Mouse (Mus musculus): ENCODE data around the gene Atat1.

Gene Atat1

DNA sequence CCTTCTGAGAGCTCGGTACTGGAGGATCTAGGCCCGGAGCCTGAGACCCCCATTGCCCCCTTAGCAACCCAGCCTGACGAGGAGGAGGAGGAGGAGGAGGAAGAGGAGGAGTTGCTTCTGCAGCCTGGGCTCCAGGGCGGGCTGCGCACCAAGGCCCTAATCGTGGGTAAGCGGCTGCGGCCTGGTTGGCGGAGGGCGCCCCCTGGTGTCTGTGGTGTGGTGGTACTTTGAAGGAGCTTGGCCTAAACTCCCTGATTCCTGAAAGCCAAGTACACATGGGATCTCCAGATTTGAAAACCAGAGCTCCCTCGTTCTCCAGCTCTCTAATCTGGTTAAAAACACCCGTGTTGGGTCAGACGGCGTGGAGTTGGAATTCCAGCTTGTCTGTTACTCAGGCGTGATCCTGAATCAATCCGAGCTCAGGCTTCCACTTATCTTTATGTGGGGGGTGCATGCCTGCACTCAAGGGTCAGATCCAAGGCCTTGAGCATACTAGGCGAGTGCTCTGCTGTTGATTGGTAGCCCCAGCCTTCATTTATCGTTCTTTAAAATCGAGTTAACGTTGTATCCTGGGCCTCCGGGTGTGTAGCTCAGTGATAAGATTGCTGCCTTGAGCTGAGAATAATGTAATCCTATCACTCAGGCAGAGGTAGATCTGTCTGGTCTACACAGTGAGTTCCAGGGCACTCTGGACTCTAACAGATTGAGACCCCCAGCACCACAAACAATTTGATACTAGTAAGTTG is 35.9 kb downstream of the Atat1 start:
- DNase-seq (ENCODE audit: low read depth, low spot score), result peak; percentile 92

DNA sequence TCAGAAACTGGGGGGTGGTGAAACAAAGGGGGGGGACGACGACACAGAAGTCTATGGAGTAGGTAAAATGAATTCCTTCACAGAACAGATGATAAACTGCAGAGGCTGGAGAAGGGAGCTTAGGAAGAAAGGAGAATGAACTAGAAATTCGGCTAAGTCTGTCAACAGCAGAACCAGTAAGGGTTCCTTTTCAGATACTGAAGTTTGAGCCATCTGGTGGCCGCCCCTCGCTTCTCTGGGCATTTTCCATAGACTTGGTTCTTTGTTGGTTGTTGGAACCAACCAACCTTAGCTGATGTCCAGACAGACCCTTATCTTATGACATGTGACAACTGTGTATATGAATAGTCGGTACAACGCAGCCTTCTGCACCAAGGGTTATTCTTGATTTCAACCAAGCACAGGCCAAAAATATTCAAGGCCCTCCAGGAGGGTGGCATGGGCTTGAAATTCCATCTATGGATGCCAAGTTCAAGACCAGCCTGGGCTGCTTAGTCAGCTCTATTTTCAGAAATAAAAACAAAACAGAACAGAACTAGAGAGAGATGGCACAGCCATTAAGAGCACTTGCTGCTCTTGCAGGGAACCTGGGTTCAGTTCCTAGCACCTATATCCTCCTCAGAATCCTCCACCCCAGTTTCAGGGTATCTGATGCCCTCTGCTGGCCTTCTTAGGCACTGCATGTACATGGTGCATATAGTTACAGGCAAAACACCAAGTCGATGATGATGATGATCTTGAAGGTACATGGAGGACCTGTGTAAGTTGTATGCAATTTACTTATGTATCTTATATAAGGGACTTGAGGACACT is 38.8 kb downstream of the Atat1 start:
- no peak for DNase-seq (ENCODE audit: low read depth, low spot score)

DNA sequence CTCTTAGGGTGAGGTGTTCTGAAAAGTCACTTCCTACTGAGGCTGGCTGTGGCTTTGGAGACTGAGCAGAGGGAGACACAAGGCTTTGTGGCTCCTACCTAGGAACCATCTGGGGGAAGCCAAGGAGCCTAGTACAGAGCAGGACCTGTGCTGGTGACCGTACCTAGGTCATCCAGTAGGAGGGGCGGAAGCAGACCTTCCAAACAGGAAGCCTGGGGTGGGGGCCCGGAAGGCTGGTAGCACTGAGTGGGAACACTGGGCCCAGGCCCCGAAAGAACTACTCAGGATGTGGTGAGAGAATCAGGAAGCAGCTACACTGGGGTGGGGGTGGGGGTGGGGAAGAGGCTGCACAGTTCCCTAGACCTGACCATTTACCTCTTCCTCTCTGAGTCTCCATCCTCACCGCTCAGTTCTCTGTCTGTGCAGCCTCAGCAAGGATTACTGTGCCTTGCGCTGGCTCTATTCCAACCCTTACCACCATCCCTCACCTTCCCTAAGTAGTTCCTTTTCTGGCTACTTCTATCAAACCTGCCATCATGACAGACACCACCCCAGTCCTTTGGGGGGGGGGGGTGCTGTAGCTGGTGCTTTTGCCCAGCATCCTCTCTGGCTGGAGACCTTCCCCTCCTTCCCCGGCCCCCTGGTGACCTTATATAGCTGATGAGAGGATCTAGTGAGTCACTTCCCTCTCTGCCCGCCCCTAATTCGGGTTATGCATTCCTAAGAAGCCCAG is 39.6 kb downstream of the Atat1 start:
- peak; percentile 51 for DNase-seq (ENCODE audit: low read depth, low spot score)

DNA sequence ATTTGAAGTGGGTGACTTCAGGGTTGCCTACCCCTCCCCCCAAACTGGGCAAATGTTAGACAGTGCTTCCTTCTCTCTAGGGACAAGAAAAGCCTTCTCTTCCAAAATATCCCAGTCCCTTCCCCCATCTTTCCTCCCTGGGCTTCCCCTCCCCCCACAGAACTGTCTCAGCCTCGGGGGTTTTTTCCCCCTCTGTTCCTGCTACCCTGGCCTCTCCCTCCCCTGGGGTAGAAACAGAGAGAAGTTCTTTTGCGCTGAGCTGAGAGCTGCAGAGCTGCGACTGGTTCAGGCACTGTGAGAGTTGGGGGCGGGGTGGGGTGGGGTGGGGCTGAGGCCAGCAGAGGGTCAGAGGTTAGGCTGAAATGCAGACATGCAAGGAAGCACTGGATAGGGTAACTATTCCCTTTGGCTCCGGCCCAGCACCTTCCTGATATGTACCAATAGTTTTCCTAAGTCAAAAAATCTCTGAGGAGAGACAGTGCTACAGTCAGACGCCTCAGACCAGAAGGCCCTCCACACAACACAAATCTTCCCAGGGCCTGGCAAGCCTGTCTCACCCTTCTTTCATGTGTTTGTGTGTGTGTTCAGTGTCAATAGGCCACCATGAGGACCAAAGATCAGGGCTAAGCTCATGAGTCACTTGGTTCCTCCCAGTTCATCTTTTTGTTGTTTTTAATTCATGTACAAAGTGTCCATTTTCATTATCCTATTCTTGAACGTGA is 40.4 kb downstream of the Atat1 start:
- DNase-seq (ENCODE audit: low read depth, low spot score), result no peak

DNA sequence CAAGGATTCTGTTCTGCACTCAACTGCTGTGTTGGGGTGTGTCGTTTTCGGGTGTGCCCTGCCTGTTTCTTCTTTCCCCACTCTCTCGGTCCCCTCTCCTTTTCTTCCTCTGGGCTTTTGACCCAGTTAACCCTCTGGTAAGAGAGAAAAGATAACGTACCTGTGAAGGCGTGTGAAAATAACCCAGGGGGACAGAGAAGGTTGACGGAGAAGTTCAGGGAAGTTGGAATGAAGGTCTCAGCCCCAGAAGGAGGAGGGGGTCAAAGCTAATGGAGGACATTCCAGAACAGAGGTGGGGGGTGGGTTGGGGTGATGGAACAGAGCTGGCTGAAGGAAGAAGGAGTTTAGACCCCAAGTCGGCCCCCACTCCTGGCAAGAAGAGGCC is 40.9 kb downstream of the Atat1 start:
- no peak for DNase-seq (ENCODE audit: low read depth, low spot score)

GRCm38 (mm10) chr17:35868165-35868820 is 41.6 kb downstream of the Atat1 start:
- DNase-seq (ENCODE audit: low read depth, low spot score), result peak; percentile 26

DNA sequence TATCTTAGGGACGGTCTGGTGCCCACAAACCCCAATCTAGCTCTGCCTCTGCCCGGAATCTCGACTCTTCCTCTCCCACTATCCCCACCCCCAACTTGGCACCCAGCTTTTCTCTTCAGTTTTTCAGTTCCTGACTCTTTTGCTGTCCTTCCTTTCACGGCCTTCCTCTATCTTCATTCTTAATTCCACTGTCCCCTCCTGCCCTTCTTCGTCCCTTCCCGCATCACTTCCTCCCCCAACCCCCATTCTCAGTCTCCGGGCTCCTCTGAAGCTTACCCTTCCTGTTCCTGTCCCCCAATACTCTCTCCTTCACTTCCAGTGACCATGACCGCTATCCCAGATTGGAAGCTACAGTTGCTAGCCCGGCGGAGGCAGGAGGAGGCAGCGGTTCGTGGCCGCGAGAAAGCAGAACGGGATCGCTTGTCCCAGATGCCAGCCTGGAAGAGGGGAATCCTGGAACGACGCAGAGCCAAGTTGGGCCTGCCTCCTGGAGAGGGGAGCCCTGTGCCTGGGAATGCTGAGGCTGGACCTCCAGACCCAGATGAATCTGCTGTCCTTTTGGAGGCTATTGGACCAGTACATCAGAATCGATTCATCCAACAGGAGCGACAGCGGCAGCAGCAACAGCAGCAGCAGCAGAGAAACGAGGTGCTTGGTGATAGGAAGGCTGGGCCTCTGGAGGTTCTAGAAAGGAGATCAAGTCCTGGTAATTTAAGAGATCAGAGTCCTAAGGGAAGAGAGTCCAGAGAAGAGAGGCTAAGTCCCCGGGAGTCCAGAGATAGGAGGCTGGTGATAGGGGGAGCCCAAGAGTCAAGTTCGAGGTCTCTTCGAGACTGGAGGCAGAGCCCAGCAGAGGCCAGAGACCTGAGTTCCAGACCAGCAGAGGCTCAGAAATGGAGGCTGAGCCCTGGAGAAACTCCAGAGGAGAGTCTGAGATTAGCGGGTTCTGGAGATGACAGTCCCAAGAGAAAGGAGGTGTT is 42.7 kb downstream of the Atat1 start:
- DNase-seq (ENCODE audit: low read depth, low spot score), result peak; percentile 24

- DNase-seq (ENCODE audit: low read depth, low spot score), result no peak
These were observed 43.5 kb downstream of the Atat1 start for GRCm38 (mm10) chr17:35866281-35866831.

GRCm38 (mm10) chr17:35865481-35866280 is 44.2 kb downstream of the Atat1 start, which contains the start of gene Ppp1r18:
TSS of gene Ppp1r18 (plus strand) at chr17:35865593.
- peak; percentile 40 for DNase-seq (ENCODE audit: low read depth, low spot score)

- no peak for DNase-seq (ENCODE audit: low read depth, low spot score)
These were observed 45.0 kb downstream of the Atat1 start for GRCm38 (mm10) chr17:35864832-35865353.

DNA sequence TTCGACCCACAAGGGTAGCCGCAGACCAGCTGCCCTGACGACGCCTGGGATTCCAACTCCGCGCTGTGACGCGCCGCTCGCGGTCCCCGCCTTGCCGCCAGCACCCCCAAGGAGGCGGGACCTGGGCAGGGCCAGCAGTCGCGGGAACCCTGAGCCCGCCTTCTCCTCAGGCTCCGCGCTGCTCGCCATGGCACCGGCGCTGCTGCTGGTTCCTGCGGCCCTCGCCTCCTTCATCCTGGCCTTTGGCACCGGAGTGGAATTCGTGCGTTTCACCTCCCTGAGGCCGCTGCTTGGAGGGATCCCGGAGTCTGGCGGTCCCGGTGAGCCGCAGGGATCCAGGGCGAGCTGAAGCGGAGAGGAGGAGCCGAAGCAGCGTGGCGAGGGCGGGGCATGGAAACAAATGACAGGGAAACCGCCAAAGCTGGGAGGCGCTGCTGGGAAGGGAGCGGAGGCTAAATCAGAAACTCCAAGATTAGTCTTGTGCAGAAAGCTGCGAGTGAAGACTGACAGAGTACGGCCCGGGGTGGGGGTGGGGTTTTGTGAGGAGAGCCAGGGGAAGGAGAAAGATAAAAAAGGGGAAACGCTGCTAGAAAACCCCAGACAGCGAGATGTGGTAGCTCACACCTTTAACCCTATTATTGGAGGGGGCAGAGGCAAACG is 48.5 kb downstream of the Atat1 start, which contains the start of gene Nrm:
Nrm (plus strand) TSS at position 121 of the 660 bp plus-strand sequence.
- DNase-seq (ENCODE audit: low read depth, low spot score), result peak; percentile 95

GRCm38 (mm10) chr17:35860831-35861197 is 49.1 kb downstream of the Atat1 start:
- DNase-seq (ENCODE audit: low read depth, low spot score), result no peak

GRCm38 (mm10) chr17:35859835-35860234 is 50.0 kb downstream of the Atat1 start:
- no peak for DNase-seq (ENCODE audit: low read depth, low spot score)

- DNase-seq (ENCODE audit: low read depth, low spot score), result no peak
These were observed 50.5 kb downstream of the Atat1 start for GRCm38 (mm10) chr17:35859371-35859770.

DNA sequence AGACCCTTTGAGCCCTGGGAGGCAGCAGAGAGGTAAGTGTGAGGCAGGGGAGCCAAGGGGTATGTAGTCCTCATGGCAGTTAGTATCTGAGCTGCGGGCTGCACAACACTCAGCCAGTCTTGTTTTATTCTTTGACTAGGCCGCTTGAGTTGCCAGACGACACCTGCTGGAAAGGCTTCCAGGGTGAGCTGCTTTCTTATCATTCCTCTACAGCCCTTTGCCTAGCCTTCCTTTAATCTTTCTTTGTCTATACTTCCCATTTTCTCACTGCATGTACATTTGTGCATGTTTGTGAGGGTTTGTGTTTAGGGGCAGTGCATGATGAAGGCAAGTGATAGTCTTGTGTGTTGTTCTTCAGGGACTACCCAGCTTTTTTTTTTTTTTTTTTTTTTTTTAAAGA is 58.9 kb downstream of the Atat1 start:
- no peak for DNase-seq (ENCODE audit: low read depth, low spot score)

GRCm38 (mm10) chr17:35848112-35848511 is 61.8 kb downstream of the Atat1 start:
- peak; percentile 83 for DNase-seq (ENCODE audit: low read depth, low spot score)

Data from brain, adult 2 months (tissue).